Mouse (Mus musculus) forelimb bud, embryonic 11.5 days (tissue): ENCODE data around the gene Mlx.

Experiments used
- DNase-seq: peaks from one replicate; pipeline ENCODE4 v3.0.0-alpha.2; 2012; ENCODE audit warnings: low read depth, low spot score

Gene Mlx

DNA sequence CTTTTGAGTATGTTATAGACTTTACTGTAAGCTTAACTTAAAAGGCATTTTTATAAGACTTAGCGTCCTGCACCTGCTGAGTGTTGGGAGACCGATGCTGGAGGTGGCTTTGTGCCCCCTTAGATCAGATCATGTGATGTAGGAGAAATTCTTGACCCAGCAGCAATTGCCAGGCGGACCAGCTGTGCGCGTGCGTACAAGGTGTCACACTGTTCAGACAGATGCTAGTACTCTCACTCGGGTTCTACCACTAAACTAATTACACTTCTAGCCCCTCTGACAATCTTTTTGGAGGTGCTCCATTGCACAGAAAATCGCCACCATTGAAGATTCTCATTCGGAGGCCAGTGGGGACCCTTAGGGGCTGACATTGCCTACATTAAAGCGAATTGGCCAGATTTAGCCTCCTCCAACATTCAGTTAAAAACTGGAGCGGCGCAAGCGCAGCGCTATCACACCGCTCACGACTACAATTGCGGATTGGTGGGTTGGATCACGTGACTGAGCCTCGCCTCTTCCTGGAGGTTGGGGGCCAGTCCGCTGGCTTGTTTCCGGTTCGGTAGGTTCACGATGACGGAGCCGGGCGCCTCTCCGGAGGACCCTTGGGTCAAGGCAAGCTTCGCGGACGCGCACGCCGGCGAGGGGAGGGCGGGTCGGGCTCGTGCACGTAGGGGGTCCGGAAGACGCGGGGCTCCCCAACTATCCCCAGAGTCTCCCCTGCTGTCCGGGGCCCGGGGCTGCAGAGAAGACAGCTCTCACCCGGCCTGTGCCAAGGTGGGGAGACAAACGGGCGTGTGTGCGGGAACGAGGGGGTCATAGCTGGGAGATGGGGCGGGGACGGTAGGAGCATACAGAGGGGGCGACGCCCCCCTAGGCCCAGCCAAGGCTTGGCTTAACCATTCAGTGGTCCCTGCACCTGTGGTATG is at the start of gene Mlx:
Gene Mlx (plus strand): TSS at position 522 of the 926 bp plus-strand sequence.
- peak; percentile 91 for DNase-seq

DNA sequence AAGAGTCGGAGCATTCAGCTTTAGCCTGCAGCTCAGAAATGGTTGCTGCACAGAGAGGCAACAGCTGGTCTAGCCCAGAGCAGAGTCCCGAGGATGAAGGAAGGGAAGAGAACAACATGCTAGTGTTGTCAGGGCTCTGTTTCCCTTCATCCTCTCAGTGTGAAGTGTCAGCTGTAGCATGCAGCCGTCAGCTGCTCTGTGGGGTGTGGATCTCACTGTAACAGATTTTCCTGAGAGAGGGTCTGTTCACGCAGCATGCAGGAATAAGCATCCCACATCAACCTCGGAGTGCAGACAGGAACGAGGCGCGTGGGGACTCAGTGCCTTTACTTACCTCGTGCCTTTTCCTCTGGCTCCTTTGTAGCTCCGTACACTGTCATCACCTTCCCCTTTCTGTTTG is 49.3 kb upstream of the Mlx start:
- DNase-seq: no peak

DNA sequence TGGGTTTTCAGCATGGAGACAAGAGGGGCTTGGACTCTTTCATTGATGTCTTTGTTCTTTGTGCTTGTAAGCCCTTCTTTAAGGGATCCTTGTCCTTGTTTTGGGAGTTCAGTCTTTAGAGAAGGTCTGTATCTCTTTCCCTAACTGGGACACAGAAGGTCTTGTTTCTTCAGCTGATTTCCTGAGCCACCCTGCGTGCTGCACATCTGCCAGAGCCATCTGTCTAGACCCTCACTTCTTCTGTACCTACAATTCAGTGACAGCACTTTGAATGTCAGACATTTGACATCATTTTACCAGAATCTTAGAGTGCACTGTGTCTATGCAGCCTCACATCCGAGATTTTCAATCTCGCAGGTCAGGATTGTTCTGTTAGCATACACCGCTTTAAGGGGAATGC is 41.3 kb upstream of the Mlx start:
- no peak for DNase-seq

DNA sequence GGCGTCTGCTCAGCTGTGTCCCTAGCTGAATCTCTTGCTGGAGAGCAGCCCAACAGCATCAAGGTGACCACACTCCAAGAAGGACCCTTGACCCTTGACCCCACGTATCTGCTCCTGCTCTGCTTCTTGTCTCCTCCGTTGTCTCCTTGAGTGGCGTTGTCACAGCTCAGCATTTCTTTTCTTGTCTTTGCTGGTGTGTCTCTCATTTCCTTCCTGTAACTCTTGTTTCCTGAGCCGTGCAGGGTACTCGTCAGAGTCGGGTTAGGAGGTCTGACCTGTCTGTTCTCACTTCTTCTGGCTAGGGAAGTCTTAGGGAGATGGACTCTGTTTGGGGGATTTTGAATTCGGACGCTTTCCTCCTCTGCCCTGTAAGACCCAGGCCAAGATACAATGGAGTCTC is 40.6 kb upstream of the Mlx start:
- no peak for DNase-seq

DNA sequence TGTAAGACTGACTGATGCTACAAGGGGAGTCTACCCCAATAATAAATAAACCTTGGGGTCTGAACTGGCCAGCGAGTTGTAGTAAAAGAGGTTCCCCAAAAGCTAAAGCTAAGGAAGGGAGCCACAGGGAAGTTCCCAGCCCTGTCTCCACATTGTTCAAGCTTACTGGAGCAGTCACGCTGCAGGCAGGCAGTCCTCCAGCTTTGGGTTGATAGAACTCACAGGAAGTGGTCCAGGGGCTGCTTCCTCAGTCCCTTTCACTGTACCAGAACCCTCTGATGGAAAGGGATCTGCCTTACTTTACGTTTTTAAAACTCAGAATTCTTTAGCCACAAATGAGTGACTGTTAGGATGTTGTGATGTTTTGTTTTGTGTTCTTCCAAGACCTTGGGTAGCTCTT is 39.6 kb upstream of the Mlx start:
- DNase-seq: no peak

DNA sequence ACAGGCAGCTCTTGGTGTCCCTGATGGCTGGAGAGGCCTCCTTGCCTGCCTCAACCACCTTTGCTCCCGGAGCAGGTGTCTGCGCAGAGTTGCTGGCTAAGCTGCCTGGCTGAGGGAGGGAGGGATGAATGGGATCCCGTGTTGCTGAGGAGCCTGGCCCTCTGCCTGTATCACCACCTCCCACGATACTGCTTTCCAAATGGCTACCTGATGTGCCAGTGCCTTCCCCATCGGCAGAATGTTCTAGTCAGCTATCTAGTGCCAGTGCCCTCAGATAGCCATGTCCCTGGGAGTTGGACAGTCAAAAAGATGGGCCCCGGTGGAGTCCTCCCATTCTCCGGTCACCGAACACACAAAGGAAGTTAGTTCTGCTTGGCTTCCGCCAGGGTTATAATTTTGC is 36.7 kb upstream of the Mlx start:
- no peak for DNase-seq

DNA sequence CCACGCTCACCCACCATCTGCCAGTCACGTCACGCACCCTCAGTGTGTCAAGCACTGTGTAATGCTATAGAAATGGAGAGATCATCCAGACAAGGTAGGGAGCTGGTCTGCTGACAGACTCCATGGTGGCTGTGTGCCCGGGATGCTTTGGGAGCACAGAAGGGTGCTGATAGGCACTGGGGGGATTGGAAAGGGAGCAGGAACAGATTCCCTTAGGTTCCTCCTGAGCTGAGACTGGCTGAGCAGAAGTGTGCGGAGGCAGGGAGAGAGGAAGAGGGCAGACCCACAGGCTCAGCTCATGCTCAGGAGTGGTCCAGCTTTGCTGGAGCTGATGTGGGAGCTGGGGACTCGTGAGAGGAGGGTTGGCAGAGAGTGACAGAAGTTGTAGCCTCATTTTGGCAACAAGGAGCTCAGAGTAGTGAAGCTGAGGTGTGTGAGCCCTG is 36.0 kb upstream of the Mlx start:
- DNase-seq: no peak

DNA sequence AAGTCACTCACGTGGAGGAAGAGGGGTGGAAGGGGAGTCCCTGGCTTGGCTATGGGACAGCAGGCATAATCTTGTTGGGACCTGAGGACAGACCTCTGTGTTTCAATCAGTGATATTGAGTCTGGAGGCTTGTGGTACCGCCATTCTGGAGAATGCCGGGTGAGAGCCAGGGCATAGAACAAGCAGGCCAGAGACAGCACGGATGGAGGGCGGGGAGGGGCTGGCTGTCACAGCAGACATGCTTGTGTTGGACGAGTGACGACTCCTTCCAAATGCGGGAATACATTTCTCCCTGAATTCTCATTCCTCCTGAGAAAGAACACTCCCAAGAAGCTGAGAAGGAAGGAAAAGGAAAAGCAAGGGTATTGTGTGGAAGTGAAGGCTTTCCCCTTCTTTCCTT is 35.5 kb upstream of the Mlx start:
- DNase-seq: no peak

DNA sequence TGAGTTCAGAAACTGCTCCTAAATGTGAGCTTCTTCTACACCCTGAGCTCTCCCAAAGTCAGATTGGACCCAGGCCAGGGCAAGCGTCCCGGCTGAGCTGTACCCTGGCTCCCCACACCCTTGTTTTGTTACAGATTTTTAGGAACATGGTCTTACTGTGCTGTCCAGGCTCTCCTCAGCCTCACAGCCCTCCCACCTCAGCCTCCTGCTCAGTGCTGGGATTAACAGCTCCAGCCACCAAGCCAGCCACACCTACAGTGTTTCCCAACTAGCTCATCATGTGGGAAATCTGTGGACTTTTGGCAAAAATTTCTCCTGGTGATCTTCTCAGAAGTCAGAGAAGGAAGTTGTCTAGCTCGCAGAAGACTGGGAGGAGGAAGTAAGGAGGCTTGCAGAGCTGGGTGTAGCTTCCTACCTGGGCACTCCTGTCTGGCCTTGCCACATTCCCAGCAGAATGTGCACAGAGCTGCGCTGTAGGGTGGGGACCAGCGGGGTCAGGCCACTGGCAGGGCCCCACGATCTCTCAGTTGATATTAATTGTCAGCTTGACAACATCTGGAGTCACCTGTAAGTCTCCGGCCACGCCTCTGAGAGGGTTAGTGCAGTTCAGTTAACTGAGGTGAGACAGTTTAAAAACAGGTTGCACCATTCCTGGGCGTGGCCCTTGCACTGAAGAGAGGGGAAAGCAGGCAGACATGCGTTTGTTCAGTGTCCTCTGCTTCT is 34.2 kb upstream of the Mlx start:
- no peak for DNase-seq

DNA sequence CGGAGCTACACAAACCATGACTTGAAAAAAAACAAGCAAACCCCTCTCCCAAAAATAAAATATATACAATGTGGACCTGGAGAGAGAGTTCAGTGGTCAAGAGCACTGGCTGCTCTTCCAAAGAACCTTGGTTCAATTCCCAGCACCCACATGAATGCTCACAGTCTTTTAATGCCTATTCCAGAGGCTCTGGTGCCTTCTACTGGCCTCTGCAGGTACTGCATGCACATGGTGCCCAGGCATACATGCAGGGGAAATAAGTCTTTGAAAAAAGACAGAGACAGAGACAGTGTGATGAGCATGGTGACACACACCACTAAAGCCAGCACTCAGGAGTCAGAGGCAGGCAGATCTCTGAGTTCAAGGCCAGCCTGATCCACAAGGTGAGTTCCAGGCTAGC is 33.1 kb upstream of the Mlx start:
- no peak for DNase-seq

DNA sequence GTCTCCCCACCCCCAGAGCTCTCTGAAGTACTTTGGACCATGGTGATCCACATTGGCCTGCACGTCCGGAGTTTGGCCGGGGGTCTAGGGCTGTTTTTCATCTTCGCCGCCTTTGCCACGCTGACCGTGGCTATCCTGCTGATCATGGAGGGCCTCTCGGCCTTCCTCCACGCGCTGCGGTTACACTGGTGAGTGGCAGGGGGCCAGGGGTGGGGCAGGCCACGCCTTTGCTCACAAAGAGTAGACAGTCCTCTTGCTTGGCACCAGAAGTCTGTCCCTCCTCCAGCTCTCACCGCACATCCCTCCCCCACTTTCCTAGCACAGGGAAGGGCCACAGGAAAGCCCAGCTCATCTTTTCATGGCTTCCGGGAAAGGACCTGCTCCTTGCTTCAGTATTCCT is 31.7 kb upstream of the Mlx start:
- DNase-seq: no peak

DNA sequence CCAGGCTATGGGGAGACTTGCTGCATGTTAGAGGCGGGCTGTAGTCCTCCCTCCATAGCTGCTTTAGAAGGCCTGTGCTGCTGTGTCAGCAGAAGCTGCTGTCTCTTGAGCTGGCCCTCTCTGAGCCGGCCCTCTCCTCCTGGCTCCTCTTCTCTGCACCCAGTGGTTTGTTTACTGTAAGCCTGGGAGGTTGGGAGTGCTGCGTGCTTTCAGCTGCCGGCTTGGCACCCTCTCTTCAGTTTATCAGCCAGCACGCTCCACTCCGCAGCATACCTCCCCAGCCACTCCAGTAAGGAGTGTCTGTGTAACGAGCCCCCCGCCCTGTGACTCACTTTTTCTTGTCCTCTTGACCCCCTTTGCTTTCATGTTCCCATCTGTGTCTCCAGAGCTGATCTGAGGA is 30.2 kb upstream of the Mlx start:
- no peak for DNase-seq

DNA sequence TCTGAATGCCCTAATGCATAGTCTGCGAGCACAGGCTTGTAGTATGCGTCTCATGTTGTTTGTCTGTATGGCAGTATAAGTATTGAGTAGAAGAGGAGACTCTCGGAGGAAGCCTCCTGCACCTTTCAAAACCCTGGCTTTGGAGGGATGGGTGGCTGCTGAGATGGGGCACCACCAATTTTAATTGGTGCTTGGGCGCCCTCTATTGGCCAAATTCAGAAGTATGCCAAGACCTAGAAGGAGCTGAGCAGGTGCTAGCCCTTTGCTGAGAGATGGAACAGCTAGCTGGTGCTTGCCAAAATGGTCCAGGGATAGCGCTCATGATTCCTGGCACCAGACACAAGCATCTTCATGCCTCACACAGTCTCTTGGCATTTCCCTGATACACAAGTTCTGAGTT is 29.2 kb upstream of the Mlx start:
- peak; percentile 76 for DNase-seq

DNA sequence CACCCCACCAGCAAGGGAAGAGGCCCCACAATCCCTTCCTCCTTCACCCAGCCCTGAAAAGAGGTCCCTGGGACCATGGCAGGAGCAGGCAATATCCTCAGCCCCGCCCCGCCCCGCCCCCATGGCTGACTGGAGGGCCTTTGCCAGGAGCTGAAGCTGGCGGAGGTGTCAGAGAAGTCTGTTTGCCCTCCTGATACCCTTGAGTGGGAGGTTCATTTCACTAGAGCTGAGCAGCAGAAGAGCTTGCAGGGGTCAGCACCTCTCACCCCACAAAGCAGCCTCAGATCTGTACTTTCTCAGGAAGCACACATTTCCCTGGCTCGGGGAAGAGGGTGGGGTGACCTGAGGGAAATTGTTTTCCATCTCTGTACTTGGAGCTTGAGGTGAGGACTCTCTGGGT is 28.4 kb upstream of the Mlx start:
- no peak for DNase-seq

DNA sequence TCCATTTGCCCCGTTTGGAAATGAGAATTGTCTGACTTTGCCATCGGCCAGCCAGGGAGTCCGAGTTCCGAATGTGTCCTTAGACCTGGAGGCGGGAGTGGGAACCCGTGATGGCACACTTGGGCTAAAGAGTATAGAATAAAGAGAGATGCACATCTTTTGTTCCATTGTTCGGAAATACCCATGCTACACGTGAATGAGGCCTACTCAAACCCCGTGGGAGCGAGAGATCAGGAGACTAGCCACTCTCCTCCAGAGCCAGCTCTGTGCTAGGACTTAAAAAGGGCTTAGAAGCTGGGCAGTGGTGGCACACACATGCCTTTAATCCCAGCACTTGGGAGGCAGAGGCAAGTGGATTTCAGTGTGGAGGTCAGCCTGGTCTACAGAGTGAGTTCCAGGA is 27.6 kb upstream of the Mlx start:
- no peak for DNase-seq

DNA sequence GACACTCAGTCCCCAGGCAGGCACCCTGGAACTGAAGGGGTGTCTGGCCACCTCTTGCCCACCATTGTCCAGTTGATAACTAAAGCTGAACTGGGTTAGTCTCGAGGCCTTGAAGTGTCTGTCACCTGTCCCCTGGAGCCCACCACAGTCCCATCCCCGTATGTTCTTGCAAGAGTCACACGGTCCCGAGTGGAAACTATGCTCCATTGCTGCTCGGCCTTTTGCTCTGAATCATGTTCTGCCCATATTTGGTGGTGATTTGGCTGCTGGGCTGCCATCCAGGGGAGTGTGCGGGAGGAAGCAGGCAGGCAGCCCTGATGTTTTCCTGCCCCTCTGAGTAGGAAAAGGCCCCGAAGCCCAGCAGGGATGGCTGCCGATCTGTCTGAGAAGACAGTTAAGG is 27.0 kb upstream of the Mlx start:
- no peak for DNase-seq

DNA sequence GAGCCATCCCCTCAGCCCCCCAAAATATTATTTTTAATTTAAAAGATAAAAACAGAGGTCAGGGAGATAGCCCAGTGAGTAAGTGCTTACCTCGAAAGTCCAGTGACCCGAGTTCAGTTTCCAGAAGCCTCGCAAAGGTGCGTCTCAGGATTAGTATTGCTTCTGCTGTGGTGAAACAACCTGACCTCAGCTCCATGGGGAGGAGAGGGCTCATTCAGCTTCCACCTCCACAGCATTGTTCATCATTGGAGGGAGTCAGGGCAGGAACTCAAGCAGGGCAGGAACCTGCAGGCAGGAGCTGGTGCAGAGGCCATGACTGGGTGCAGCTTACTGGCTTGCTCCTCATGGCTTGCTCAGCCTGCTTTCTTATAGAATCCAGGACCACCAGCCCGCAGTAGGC is 26.0 kb upstream of the Mlx start:
- no peak for DNase-seq

DNA sequence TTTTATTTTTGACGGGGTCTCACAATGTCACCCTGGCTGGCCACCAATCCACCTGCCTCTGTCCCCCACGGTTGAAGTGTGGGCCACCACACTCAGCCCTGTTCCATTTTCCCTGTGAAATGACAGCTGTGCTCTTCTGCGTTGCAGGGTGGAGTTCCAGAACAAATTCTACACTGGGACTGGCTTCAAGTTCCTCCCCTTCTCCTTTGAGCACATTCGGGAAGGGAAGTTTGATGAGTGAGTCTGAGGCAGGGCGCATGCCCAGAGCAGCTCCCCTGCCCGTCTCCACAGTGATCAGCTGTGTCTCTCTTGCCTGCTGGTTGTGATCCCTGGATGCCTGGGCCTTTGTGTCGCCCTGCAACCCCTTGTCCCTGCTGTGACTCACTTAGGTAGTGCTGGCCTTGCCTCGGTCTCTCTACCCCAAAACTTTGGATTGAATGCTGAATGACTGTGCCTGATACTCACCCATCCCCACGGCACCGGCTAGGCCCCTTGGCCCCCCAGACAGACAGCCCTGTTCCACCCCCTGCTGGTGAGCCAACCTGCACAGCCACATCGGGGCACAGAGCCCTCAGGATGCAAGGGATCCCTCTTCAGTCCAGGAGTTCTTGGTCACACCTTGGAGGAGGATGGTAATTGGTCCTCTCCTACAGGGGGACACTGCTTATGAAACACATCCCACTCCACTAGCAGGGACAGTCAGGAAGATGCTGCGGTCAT is 24.8 kb upstream of the Mlx start:
- no peak for DNase-seq

DNA sequence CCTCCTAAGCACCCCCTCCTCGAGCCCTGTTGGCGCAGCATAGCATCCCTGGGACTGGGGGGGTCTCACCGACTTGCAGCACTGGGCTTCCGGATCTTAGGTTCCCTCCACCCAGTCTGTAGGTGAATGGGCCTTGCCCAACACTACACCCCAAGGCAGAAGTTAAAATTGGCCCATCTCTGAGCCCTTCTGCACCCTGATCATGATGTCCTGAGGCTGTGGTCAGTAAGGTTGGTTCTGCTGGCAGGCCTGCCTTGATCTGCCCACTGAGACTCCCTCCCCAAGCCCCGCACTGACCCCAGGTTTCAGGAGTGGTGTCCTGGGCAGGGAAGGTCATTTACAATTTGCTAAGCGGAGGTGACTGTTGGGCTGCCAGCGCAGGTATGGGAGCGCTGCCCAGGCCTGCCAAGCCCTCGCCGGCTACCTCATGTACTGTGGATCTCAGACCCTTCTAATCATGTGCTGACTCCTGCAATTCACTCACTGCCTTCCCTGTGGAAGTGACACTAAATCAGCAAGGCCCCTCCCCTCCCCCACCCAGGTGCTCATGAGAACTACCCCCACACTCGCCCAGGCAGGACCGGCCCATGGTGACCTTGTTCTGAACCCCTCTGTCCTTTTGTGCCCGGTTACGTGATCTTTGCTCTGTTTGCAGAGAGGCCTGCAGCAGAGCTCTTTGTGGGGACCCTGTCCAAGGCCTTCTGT is 24.0 kb upstream of the Mlx start:
- DNase-seq: no peak

DNA sequence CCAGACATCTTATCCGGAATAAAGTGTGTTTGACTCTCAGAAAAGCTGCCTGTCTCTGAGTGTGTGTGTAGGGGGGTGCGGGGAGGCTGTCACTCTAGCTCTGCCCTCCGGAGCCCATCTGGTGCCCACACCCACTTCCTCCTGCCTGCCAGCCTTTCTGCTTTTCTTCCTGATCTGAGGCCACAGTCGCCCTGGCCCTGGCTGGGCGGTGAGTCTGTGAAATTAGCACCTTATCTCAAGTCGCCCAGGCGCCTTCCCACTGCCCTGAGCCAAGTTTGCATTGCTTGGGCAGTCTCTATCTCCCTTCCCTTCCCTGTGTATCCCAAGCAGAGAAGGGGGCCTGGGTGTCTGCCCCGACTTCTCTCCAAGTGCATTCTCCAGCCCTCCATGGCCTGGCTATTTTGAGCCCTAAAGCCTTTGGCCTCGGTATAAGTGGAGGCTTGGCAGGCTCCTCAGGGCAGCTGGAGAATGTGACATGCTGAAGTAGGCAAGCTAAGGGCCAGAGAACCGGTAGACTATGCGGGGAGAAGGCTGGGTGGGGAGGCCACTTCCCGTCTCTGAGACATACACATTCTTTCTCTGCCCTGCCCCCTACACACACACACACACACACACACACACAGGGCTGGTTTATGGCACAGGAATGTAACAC is 23.3 kb upstream of the Mlx start:
- DNase-seq: no peak

DNA sequence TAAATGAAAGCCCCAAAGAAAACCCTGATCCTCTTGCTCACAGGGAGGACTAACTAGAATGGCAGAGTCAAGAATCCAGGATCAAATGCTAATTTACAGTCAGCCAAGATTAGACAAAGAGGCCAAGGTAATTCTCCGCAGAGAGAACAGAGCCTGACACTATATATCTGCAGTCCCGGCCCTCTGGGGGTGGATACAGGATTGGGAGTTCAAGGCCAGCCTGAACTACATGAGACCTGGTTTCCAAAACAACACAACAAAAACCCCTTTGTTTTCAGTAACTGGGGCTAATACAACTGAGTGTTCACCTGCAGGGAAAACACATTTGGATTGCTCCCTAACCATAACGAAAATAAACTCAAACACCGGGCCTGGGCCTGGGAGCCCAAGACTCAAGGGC is 22.6 kb upstream of the Mlx start:
- no peak for DNase-seq
